Mouse (Mus musculus) cerebellum, adult 2 months (tissue): ENCODE results near the gene Olfr330.

ENCODE experiments used
- CTCF ChIP-seq: fragments of 200-500 bp; IDR thresholded peaks from 2 replicates; pipeline ENCODE4 v1.5.1; 2011; ENCODE audit warnings: low read depth, mild to moderate bottlenecking, control low read depth, low read length, moderate library complexity, borderline replicate concordance; ENCODE audit not compliant: insufficient read depth
- POLR2A ChIP-seq: fragments of 200-500 bp; IDR thresholded peaks from 2 replicates; pipeline ENCODE4 v1.6.1; 2011; ENCODE audit warnings: low read length, control low read depth, borderline replicate concordance; ENCODE audit not compliant: insufficient read depth

- TF ChIP-seq CTCF (no peak), POLR2A (no peak)
Observed at GRCm38 (mm10) chr11:58578636-58579035, 44.0 kb upstream of the Olfr330 start.
